Mouse (Mus musculus): ENCODE data around the gene Auts2.

GRCm38 (mm10) chr5:131664657-131665056, 878.5 kb downstream of the Auts2 start:
- TF ChIP-seq POLR2A (IDR thresholded peaks at IDR 0.05; ENCODE audit: insufficient read depth, low read depth, low read length), result no peak
- TF ChIP-seq EP300 (IDR thresholded peaks at IDR 0.05; ENCODE audit: insufficient read depth, low read depth, low read length), result no peak

All from heart, adult 2 months (tissue).